Mouse (Mus musculus) forebrain, embryonic 12.5 days (tissue): ENCODE results near the gene Ociad1. TPM values are rescaled to one million over a fixed set of nuclear protein-coding genes. Genes with fewer than 3 reads are reported as not detected.
A peak's percentile ranks its signal among the peaks of the same experiment; 100 is the strongest.
"Not testable (repeated sequence)": the region's sequence is repeated elsewhere in the genome, so short reads cannot be mapped to it uniquely, and the experiment has no call there.

Source experiments
- ATAC-seq: fragments of 200-750 bp; cut with Nextera tagmentation; 2 replicates; pipeline ENCODE4 v1.8.0; 2017; ENCODE audit warnings: moderate TSS enrichment; ENCODE audit not compliant: low FRiP score
- H3K27ac ChIP-seq: fragments of 300-500 bp; sonication (generic); 2 replicates; pipeline ENCODE4 v1.5.1; 2016; ENCODE audit warnings: mild to moderate bottlenecking
- H3K27me3 ChIP-seq: fragments of 300-500 bp; sonication (generic); 2 replicates; pipeline ENCODE4 v1.6.1; 2016; ENCODE audit warnings: mild to moderate bottlenecking
- H3K36me3 ChIP-seq: fragments of 300-500 bp; sonication (generic); replicated peaks from 2 replicates; pipeline ENCODE4 v1.6.1; 2016; ENCODE audit warnings: mild to moderate bottlenecking
- H3K4me1 ChIP-seq: fragments of 300-500 bp; sonication (generic); 2 replicates; pipeline ENCODE4 v1.6.1; 2016
- H3K4me2 ChIP-seq: fragments of 300-500 bp; sonication (generic); 2 replicates; pipeline ENCODE4 v1.6.1; 2016; ENCODE audit warnings: mild to moderate bottlenecking, moderate library complexity
- H3K4me3 ChIP-seq: fragments of 300-500 bp; sonication (generic); replicated peaks from 2 replicates; pipeline ENCODE4 v1.5.1; 2016; ENCODE audit warnings: mild to moderate bottlenecking
- H3K9ac ChIP-seq: fragments of 300-500 bp; sonication (generic); 2 replicates; pipeline ENCODE4 v1.6.1; 2016; ENCODE audit warnings: mild to moderate bottlenecking
- H3K9me3 ChIP-seq: fragments of 300-500 bp; sonication (generic); 2 replicates; pipeline ENCODE4 v1.6.1; 2016
- WGBS: fragments of 180-500 bp; shearing (Covaris S2); methylation state at CpG from one replicate; pipeline ENCODE4 v1.1.7; 2016; 5-methylcytosine and 5-hydroxymethylcytosine counted together
- polyA plus RNA-seq: library from polyadenylated mRNA; unstranded; fragments of >200 nt; fragmentation: Nextera tagmentation; extraction: Ambion mirVana; gene quantifications from 2 replicates; pipeline ENCODE4 v1.2.1, GENCODE M21; 2016

Gene Ociad1
- polyA plus RNA-seq, 1 experiment from 2014 or later = 182 TPM

GRCm38 (mm10) chr5:73322684-73323083, 30.1 kb downstream of the Ociad1 start:
- not testable (repeated sequence) for H3K4me3 ChIP-seq, H3K27me3 ChIP-seq, H3K36me3 ChIP-seq, H3K27ac ChIP-seq, H3K4me2 ChIP-seq, H3K9me3 ChIP-seq, H3K4me1 ChIP-seq, H3K9ac ChIP-seq, ATAC-seq
- 95% methylated on average over 1 of the region's 1 CpGs for WGBS

GRCm38 (mm10) chr5:73323602-73324001, 31.0 kb downstream of the Ociad1 start:
- no peak overlapping the region for H3K4me2 ChIP-seq
- H3K27ac ChIP-seq = no peak overlapping the region
- 90% methylated on average over 5 of the region's 5 CpGs for WGBS
- no peaks in the 10 kb centered on the region for H3K4me1 ChIP-seq
- no peaks in the 10 kb centered on the region for H3K36me3 ChIP-seq
- ATAC-seq = no peak
- H3K27me3 ChIP-seq = no peaks in the 10 kb centered on the region
- H3K4me3 ChIP-seq = no peak overlapping the region
- no peak overlapping the region for H3K9ac ChIP-seq
- no peaks in the 10 kb centered on the region for H3K9me3 ChIP-seq

- WGBS = 90% methylated on average over 8 of the region's 8 CpGs
- H3K36me3 ChIP-seq = no peaks in the 10 kb centered on the region
- no peak overlapping the region for H3K4me3 ChIP-seq
- no peak for ATAC-seq
- H3K9ac ChIP-seq = no peak overlapping the region
- H3K27me3 ChIP-seq = no peaks in the 10 kb centered on the region
- no peak overlapping the region for H3K27ac ChIP-seq
- no peaks in the 10 kb centered on the region for H3K9me3 ChIP-seq
- H3K4me2 ChIP-seq = no peak overlapping the region
- no peaks in the 10 kb centered on the region for H3K4me1 ChIP-seq
Observed at GRCm38 (mm10) chr5:73324526-73325170, 32.1 kb downstream of the Ociad1 start.

GRCm38 (mm10) chr5:73331002-73331401, 38.4 kb downstream of the Ociad1 start:
- Histone ChIP-seq H3K4me3 (no peak overlapping the region), H3K9ac (no peak overlapping the region), H3K4me2 (no peak overlapping the region), H3K36me3 (no peaks in the 10 kb centered on the region), H3K4me1 (0 out of 2 replicates have a peak, but pooled peaks cover 8% of the 10 kb centered on the region), H3K9me3 (no peaks in the 10 kb centered on the region), H3K27me3 (no peaks in the 10 kb centered on the region), H3K27ac (no peak overlapping the region)
- 67% methylated on average over 4 of the region's 4 CpGs for WGBS
- peak; percentile 14; the same call in 1 of the 2 replicates for ATAC-seq

- H3K27ac ChIP-seq = no peak overlapping the region
- no peak for ATAC-seq
- no peaks in the 10 kb centered on the region for H3K36me3 ChIP-seq
- no peak overlapping the region for H3K9ac ChIP-seq
- peaks cover 9% of the 10 kb centered on the region; the same call in 1 of the 2 replicates for H3K27me3 ChIP-seq
- 95% methylated on average over 5 of the region's 5 CpGs for WGBS
- H3K4me1 ChIP-seq = peaks cover 7% of the 10 kb centered on the region
- no peak overlapping the region for H3K4me2 ChIP-seq
- H3K9me3 ChIP-seq = no peaks in the 10 kb centered on the region
- H3K4me3 ChIP-seq = no peak overlapping the region
Observed at GRCm38 (mm10) chr5:73336448-73336847, 43.9 kb downstream of the Ociad1 start.

- WGBS = 3% methylated on average over 35 of the region's 41 CpGs
Observed at GRCm38 (mm10) chr5:73337961-73338831, 45.6 kb downstream of the Ociad1 start.

GRCm38 (mm10) chr5:73338832-73339163, 46.2 kb downstream of the Ociad1 start:
- no peaks in the 10 kb centered on the region for H3K9me3 ChIP-seq
- WGBS = 43% methylated on average over 14 of the region's 14 CpGs
- peaks cover 9% of the 10 kb centered on the region; the same call in 1 of the 2 replicates for H3K27me3 ChIP-seq
- peak overlapping the region; percentile 73 for H3K9ac ChIP-seq
- peak overlapping the region; percentile 94 for H3K4me2 ChIP-seq
- peak; percentile 68 for ATAC-seq
- H3K36me3 ChIP-seq = no peaks in the 10 kb centered on the region
- peak overlapping the region; percentile 10; the same call in 1 of the 2 replicates for H3K27ac ChIP-seq
- H3K4me3 ChIP-seq = peak overlapping the region; percentile 66
- H3K4me1 ChIP-seq = peaks cover 7% of the 10 kb centered on the region

More at GRCm38 (mm10) chr5:73337961-73338831, 45.6 kb downstream of the Ociad1 start:
- peak; percentile 74 for ATAC-seq
- H3K9ac ChIP-seq = peak overlapping the region; percentile 73
- no peaks in the 10 kb centered on the region for H3K9me3 ChIP-seq
- peaks cover 9% of the 10 kb centered on the region; the same call in 1 of the 2 replicates for H3K27me3 ChIP-seq
- peak overlapping the region; percentile 10; the same call in 1 of the 2 replicates for H3K27ac ChIP-seq
- H3K36me3 ChIP-seq = no peaks in the 10 kb centered on the region
- peak overlapping the region; percentile 94 for H3K4me2 ChIP-seq
- peaks cover 7% of the 10 kb centered on the region for H3K4me1 ChIP-seq
- peak overlapping the region; percentile 66 for H3K4me3 ChIP-seq

- ATAC-seq = no peak
- H3K4me3 ChIP-seq = no peak overlapping the region
- H3K9ac ChIP-seq = no peak overlapping the region
- no peaks in the 10 kb centered on the region for H3K9me3 ChIP-seq
- 92% methylated on average over 9 of the region's 9 CpGs for WGBS
- H3K27me3 ChIP-seq = peaks cover 9% of the 10 kb centered on the region; the same call in 1 of the 2 replicates
- no peak overlapping the region for H3K4me2 ChIP-seq
- no peaks in the 10 kb centered on the region for H3K36me3 ChIP-seq
- H3K27ac ChIP-seq = no peak overlapping the region
- peaks cover 14% of the 10 kb centered on the region for H3K4me1 ChIP-seq
Observed at GRCm38 (mm10) chr5:73339779-73340722, 47.5 kb downstream of the Ociad1 start.

GRCm38 (mm10) chr5:73340723-73341235, 48.2 kb downstream of the Ociad1 start, which contains the start of gene Ociad2:
Gene Ociad2, minus strand, starts transcription at chr5:73341028.
- Histone ChIP-seq H3K9me3 (no peaks in the 10 kb centered on the region), H3K4me1 (peaks cover 17% of the 10 kb centered on the region), H3K27ac (no peak within 1 kb of the TSS), H3K4me2 (no peak within 1 kb of the TSS), H3K27me3 (peaks cover 9% of the 10 kb centered on the region; the same call in 1 of the 2 replicates), H3K4me3 (no peak within 1 kb of the TSS), H3K36me3 (no peaks in the 10 kb centered on the region), H3K9ac (no peak within 1 kb of the TSS)
- no peak for ATAC-seq
- 78% methylated on average over 8 of the region's 8 CpGs for WGBS

- H3K4me3 ChIP-seq = no peak overlapping the region
- H3K4me1 ChIP-seq = peaks cover 16% of the 10 kb centered on the region
- H3K27me3 ChIP-seq = peaks cover 5% of the 10 kb centered on the region; the same call in 1 of the 2 replicates
- H3K36me3 ChIP-seq = no peaks in the 10 kb centered on the region
- ATAC-seq = no peak
- no peaks in the 10 kb centered on the region for H3K9me3 ChIP-seq
- no peak overlapping the region for H3K27ac ChIP-seq
- no peak overlapping the region for H3K4me2 ChIP-seq
- no peak overlapping the region for H3K9ac ChIP-seq
- WGBS = 92% methylated on average over 22 of the region's 22 CpGs
Observed at GRCm38 (mm10) chr5:73342701-73343355, 50.2 kb downstream of the Ociad1 start.

GRCm38 (mm10) chr5:73344310-73344709, 51.7 kb downstream of the Ociad1 start:
- no peak for ATAC-seq
- H3K27me3 ChIP-seq = peaks cover 4% of the 10 kb centered on the region; the same call in 1 of the 2 replicates
- no peak overlapping the region for H3K27ac ChIP-seq
- no peaks in the 10 kb centered on the region for H3K36me3 ChIP-seq
- H3K9ac ChIP-seq = no peak overlapping the region
- H3K9me3 ChIP-seq = no peaks in the 10 kb centered on the region
- no peak overlapping the region for H3K4me2 ChIP-seq
- peaks cover 16% of the 10 kb centered on the region; the same call in 1 of the 2 replicates for H3K4me1 ChIP-seq
- WGBS = 67% methylated on average over 10 of the region's 10 CpGs
- no peak overlapping the region for H3K4me3 ChIP-seq
